Mouse (Mus musculus) liver, embryonic 13.5 days (tissue): ENCODE measurements at regions not wholly inside any gene's neighbourhood (a gene's known extent, or its start where the extent isn't known, plus 50 kb on each side); places are given as distances from the start of the nearest gene placed in this dataset.
"Not testable (repeated sequence)": the region's sequence is repeated elsewhere in the genome, so short reads cannot be mapped to it uniquely, and the experiment has no call there.

Source experiments
- ATAC-seq: fragments of 200-750 bp; cut with Nextera tagmentation; 2 replicates; pipeline ENCODE4 v1.8.0; 2017; ENCODE audit warnings: low read depth, mild to moderate bottlenecking, moderate number of reproducible peaks, moderate library complexity
- DNase-seq: peaks from one replicate; pipeline ENCODE4 v3.0.0; 2022
- H3K27ac ChIP-seq: fragments of 300-500 bp; sonication (generic); 2 replicates; pipeline ENCODE4 v1.5.1; 2015; ENCODE audit warnings: moderate library complexity, mild to moderate bottlenecking, inconsistent platforms
- H3K27me3 ChIP-seq: fragments of 300-500 bp; sonication (generic); 2 replicates; pipeline ENCODE4 v1.6.1; 2015; ENCODE audit warnings: mild to moderate bottlenecking, inconsistent platforms
- H3K36me3 ChIP-seq: fragments of 300-500 bp; sonication (generic); 2 replicates; pipeline ENCODE4 v1.6.1; 2015; ENCODE audit warnings: mild to moderate bottlenecking, inconsistent platforms
- H3K4me1 ChIP-seq: fragments of 300-500 bp; sonication (generic); replicated peaks from 2 replicates; pipeline ENCODE4 v1.6.1; 2015; ENCODE audit warnings: inconsistent platforms
- H3K4me2 ChIP-seq: fragments of 300-500 bp; sonication (generic); 2 replicates; pipeline ENCODE4 v1.6.1; 2015; ENCODE audit warnings: inconsistent platforms, mild to moderate bottlenecking, moderate library complexity
- H3K4me3 ChIP-seq: fragments of 300-500 bp; sonication (generic); replicated peaks from 2 replicates; pipeline ENCODE4 v1.5.1; 2015; ENCODE audit warnings: mild to moderate bottlenecking, inconsistent platforms
- H3K9ac ChIP-seq: fragments of 300-500 bp; sonication (generic); 2 replicates; pipeline ENCODE4 v1.6.1; 2015; ENCODE audit warnings: mild to moderate bottlenecking, inconsistent platforms
- H3K9me3 ChIP-seq: fragments of 300-500 bp; sonication (generic); replicated peaks from 2 replicates; pipeline ENCODE4 v1.6.1; 2016; ENCODE audit warnings: inconsistent platforms
- WGBS: fragments of 180-500 bp; shearing (Covaris S2); methylation state at CpG from one replicate; pipeline ENCODE4 v1.1.7; 2015; ENCODE audit not compliant: insufficient replicate concordance; 5-methylcytosine and 5-hydroxymethylcytosine counted together

GRCm38 (mm10) chr14:45809491-45809890, 151.5 kb upstream of the Ddhd1 start:
- DNase-seq (no peak), ATAC-seq (no peak)
- 77% methylated on average over 7 of the region's 7 CpGs for WGBS
- Histone ChIP-seq H3K9ac (no peak overlapping the region), H3K4me1 (no peaks in the 10 kb centered on the region), H3K27me3 (no peaks in the 10 kb centered on the region), H3K4me2 (no peak overlapping the region), H3K9me3 (no peaks in the 10 kb centered on the region), H3K36me3 (no peaks in the 10 kb centered on the region), H3K4me3 (no peak overlapping the region), H3K27ac (no peak overlapping the region)

GRCm38 (mm10) chr14:45810101-45810500, 152.2 kb upstream of the Ddhd1 start:
- Histone ChIP-seq H3K4me1 (no peaks in the 10 kb centered on the region), H3K9me3 (no peaks in the 10 kb centered on the region)
- WGBS, result 57% methylated on average over 4 of the region's 4 CpGs

GRCm38 (mm10) chr14:45810630-45811029, 152.7 kb upstream of the Ddhd1 start:
- no peak overlapping the region for H3K9ac ChIP-seq
- DNase-seq, result no peak
- no peaks in the 10 kb centered on the region for H3K9me3 ChIP-seq
- no peaks in the 10 kb centered on the region for H3K4me1 ChIP-seq
- H3K27ac ChIP-seq, result no peak overlapping the region
- H3K36me3 ChIP-seq, result no peaks in the 10 kb centered on the region
- no peak overlapping the region for H3K4me3 ChIP-seq
- H3K27me3 ChIP-seq, result no peaks in the 10 kb centered on the region
- 55% methylated on average over 3 of the region's 3 CpGs for WGBS
- no peak for ATAC-seq
- H3K4me2 ChIP-seq, result no peak overlapping the region

More at GRCm38 (mm10) chr14:45810101-45810500, 152.2 kb upstream of the Ddhd1 start:
- Histone ChIP-seq H3K27me3 (no peaks in the 10 kb centered on the region), H3K36me3 (no peaks in the 10 kb centered on the region), H3K9ac (no peak overlapping the region), H3K4me2 (no peak overlapping the region), H3K27ac (no peak overlapping the region), H3K4me3 (no peak overlapping the region)
- DNase-seq (no peak), ATAC-seq (no peak)

- 72% methylated on average over 2 of the region's 2 CpGs for WGBS
- no peak overlapping the region for H3K27ac ChIP-seq
Observed at GRCm38 (mm10) chr14:45815598-45815997, 157.7 kb upstream of the Ddhd1 start.

GRCm38 (mm10) chr14:45816611-45817010, 158.7 kb upstream of the Ddhd1 start:
- H3K9ac ChIP-seq, H3K4me3 ChIP-seq, H3K9me3 ChIP-seq, H3K27ac ChIP-seq, H3K27me3 ChIP-seq, H3K4me1 ChIP-seq, H3K4me2 ChIP-seq, H3K36me3 ChIP-seq, DNase-seq, ATAC-seq: not testable (repeated sequence)
- 77% methylated on average over 17 of the region's 17 CpGs for WGBS

More at GRCm38 (mm10) chr14:45815598-45815997, 157.7 kb upstream of the Ddhd1 start:
- H3K9ac ChIP-seq, result no peak overlapping the region
- ATAC-seq (no peak), DNase-seq (no peak)
- no peaks in the 10 kb centered on the region for H3K27me3 ChIP-seq
- no peak overlapping the region for H3K4me3 ChIP-seq
- no peaks in the 10 kb centered on the region for H3K36me3 ChIP-seq
- no peaks in the 10 kb centered on the region for H3K4me1 ChIP-seq
- H3K9me3 ChIP-seq, result no peaks in the 10 kb centered on the region
- no peak overlapping the region for H3K4me2 ChIP-seq

GRCm38 (mm10) chr14:45817756-45818155, 159.8 kb upstream of the Ddhd1 start:
- Histone ChIP-seq H3K9ac (no peak overlapping the region), H3K4me2 (no peak overlapping the region), H3K9me3 (no peaks in the 10 kb centered on the region), H3K27ac (no peak overlapping the region), H3K4me1 (no peaks in the 10 kb centered on the region), H3K36me3 (no peaks in the 10 kb centered on the region), H3K4me3 (no peak overlapping the region), H3K27me3 (no peaks in the 10 kb centered on the region)
- 49% methylated on average over 3 of the region's 3 CpGs for WGBS
- ATAC-seq (no peak), DNase-seq (no peak)

GRCm38 (mm10) chr14:45824601-45825000, 166.7 kb upstream of the Ddhd1 start:
- no peak for ATAC-seq
- no peak overlapping the region for H3K4me3 ChIP-seq

GRCm38 (mm10) chr14:45826023-45826422, 168.1 kb upstream of the Ddhd1 start:
- Histone ChIP-seq H3K9ac (no peak overlapping the region), H3K4me2 (no peak overlapping the region), H3K27ac (no peak overlapping the region), H3K9me3 (no peaks in the 10 kb centered on the region), H3K4me1 (no peaks in the 10 kb centered on the region), H3K36me3 (no peaks in the 10 kb centered on the region), H3K27me3 (no peaks in the 10 kb centered on the region), H3K4me3 (no peak overlapping the region)
- ATAC-seq (no peak), DNase-seq (no peak)
- WGBS, result 66% methylated on average over 3 of the region's 3 CpGs

More at GRCm38 (mm10) chr14:45824601-45825000, 166.7 kb upstream of the Ddhd1 start:
- no peaks in the 10 kb centered on the region for H3K9me3 ChIP-seq
- H3K27me3 ChIP-seq, result no peaks in the 10 kb centered on the region
- no peak overlapping the region for H3K27ac ChIP-seq
- no peak overlapping the region for H3K4me2 ChIP-seq
- no peaks in the 10 kb centered on the region for H3K36me3 ChIP-seq
- no peaks in the 10 kb centered on the region for H3K4me1 ChIP-seq
- WGBS, result 64% methylated on average over 2 of the region's 2 CpGs
- no peak overlapping the region for H3K9ac ChIP-seq
- no peak for DNase-seq

GRCm38 (mm10) chr14:45827096-45827495, 169.2 kb upstream of the Ddhd1 start:
- no peak overlapping the region for H3K27ac ChIP-seq
- DNase-seq (no peak), ATAC-seq (no peak)
- no peaks in the 10 kb centered on the region for H3K36me3 ChIP-seq
- WGBS, result 46% methylated on average over 1 of the region's 1 CpGs
- H3K9ac ChIP-seq, result no peak overlapping the region
- H3K4me3 ChIP-seq, result no peak overlapping the region
- no peak overlapping the region for H3K4me2 ChIP-seq
- no peaks in the 10 kb centered on the region for H3K4me1 ChIP-seq
- H3K27me3 ChIP-seq, result no peaks in the 10 kb centered on the region
- H3K9me3 ChIP-seq, result no peaks in the 10 kb centered on the region

- Histone ChIP-seq H3K27me3 (no peaks in the 10 kb centered on the region), H3K4me3 (no peak overlapping the region), H3K27ac (no peak overlapping the region), H3K9ac (no peak overlapping the region), H3K4me1 (no peaks in the 10 kb centered on the region), H3K4me2 (no peak overlapping the region), H3K9me3 (no peaks in the 10 kb centered on the region), H3K36me3 (no peaks in the 10 kb centered on the region)
- no peak for DNase-seq
- WGBS, result 69% methylated on average over 5 of the region's 5 CpGs
- no peak for ATAC-seq
Observed at GRCm38 (mm10) chr14:45830457-45830856, 172.5 kb upstream of the Ddhd1 start.

GRCm38 (mm10) chr14:45837039-45837438, 179.1 kb upstream of the Ddhd1 start:
- Histone ChIP-seq H3K9ac (no peak overlapping the region), H3K27ac (no peak overlapping the region), H3K4me2 (no peak overlapping the region), H3K36me3 (no peaks in the 10 kb centered on the region), H3K27me3 (no peaks in the 10 kb centered on the region), H3K9me3 (no peaks in the 10 kb centered on the region), H3K4me1 (no peaks in the 10 kb centered on the region), H3K4me3 (no peak overlapping the region)
- DNase-seq, result no peak
- WGBS, result 73% methylated on average over 11 of the region's 11 CpGs
- no peak for ATAC-seq

- WGBS, result 65% methylated on average over 1 of the region's 1 CpGs
- DNase-seq (no peak), ATAC-seq (no peak)
- no peaks in the 10 kb centered on the region for H3K36me3 ChIP-seq
- no peak overlapping the region for H3K27ac ChIP-seq
- H3K4me2 ChIP-seq, result no peak overlapping the region
- H3K9ac ChIP-seq, result no peak overlapping the region
- no peaks in the 10 kb centered on the region for H3K4me1 ChIP-seq
- no peaks in the 10 kb centered on the region for H3K27me3 ChIP-seq
- H3K9me3 ChIP-seq, result no peaks in the 10 kb centered on the region
- no peak overlapping the region for H3K4me3 ChIP-seq
Observed at GRCm38 (mm10) chr14:45843829-45844228, 185.9 kb upstream of the Ddhd1 start.
